Mouse (Mus musculus): ENCODE results near the gene Spata31d1c. TPM values are rescaled to one million over a fixed set of nuclear protein-coding genes. Genes with fewer than 3 reads are reported as not detected.

The Spata31d1c gene
- polyA plus RNA-seq (2015; fragmentation: Nextera tagmentation; extraction: Ambion mirVana): not detected in 2 replicates

GRCm38 (mm10) chr13:65032758-65033157, at the start of gene Spata31d1c:
TSS of gene Spata31d1c (plus strand) at chr13:65033058.
- no peaks in the 10 kb centered on the region for H3K4me1 ChIP-seq (ENCODE audit: control insufficient read depth, insufficient read depth, low read length)
- no peak within 1 kb of the TSS for H3K4me2 ChIP-seq (ENCODE audit: low read depth, low read length)
- no peaks in the 10 kb centered on the region for H3K27me3 ChIP-seq (ENCODE audit: control insufficient read depth, insufficient read depth, low read length)
- no peak for ATAC-seq (ENCODE audit: insufficient read depth, low FRiP score)
- H3K9me3 ChIP-seq (replicated peaks; ENCODE audit: control insufficient read depth, low read length): no peaks in the 10 kb centered on the region
- no peak within 1 kb of the TSS for H3K9ac ChIP-seq (ENCODE audit: low read length)
- H3K4me3 ChIP-seq (replicated peaks; ENCODE audit: low read length): no peak within 1 kb of the TSS
- no peaks in the 10 kb centered on the region for H3K36me3 ChIP-seq (ENCODE audit: control insufficient read depth, insufficient read depth, low read length)
- no peak within 1 kb of the TSS for H3K27ac ChIP-seq (ENCODE audit: low read length)

DNA sequence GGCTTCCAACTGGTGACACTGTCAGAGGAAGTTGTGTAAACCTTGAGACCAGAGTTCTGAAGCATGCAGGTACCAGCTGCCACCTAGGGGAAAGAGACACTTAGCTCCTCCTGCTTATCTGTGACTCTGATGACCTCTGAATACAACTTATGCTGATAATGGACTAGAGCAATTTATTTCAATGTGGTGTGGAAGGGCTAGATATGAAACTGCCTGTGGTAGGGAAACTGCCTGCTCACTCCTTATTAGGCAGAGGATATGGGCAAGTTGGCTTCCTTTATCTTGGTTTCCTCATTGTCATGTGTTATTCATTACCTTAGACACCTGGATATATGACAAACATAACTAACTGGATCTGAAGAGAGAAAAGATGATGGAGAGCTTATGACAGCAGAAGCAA, 44.0 kb upstream of the Spata31d1c start:
- no peak overlapping the region for H3K4me2 ChIP-seq (ENCODE audit: low read depth, low read length)
- H3K9ac ChIP-seq (ENCODE audit: low read length): no peak overlapping the region
- ATAC-seq (ENCODE audit: insufficient read depth, low FRiP score): no peak
- H3K36me3 ChIP-seq (ENCODE audit: control insufficient read depth, insufficient read depth, low read length): no peaks in the 10 kb centered on the region
- no peaks in the 10 kb centered on the region for H3K27me3 ChIP-seq (ENCODE audit: control insufficient read depth, insufficient read depth, low read length)
- no peaks in the 10 kb centered on the region for H3K9me3 ChIP-seq (replicated peaks; ENCODE audit: control insufficient read depth, low read length)
- no peak overlapping the region for H3K4me3 ChIP-seq (replicated peaks; ENCODE audit: low read length)
- H3K4me1 ChIP-seq (ENCODE audit: control insufficient read depth, insufficient read depth, low read length): no peaks in the 10 kb centered on the region
- H3K27ac ChIP-seq (ENCODE audit: low read length): no peak overlapping the region

DNA sequence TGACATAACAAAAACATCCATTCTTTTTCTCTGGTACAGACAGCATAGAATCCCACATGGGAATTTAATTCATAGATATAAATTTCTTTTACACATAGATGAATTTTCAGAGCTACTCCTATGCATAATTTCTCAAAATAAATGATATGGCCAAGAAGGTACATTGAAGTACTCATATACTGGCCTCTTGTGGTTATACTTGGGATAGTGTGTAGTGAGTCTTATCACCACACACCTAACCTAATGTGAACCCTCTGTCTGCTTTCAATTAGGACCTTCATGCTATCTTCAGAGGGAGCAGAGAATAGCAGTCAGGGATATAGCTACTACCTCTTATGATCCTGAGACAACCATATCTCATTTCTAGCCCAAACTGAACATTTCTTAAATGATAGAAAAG, 27.4 kb upstream of the Spata31d1c start:
- Histone ChIP-seq H3K9me3 (replicated peaks; ENCODE audit: control insufficient read depth, low read length) (no peaks in the 10 kb centered on the region), H3K4me2 (ENCODE audit: low read depth, low read length) (no peak overlapping the region), H3K4me3 (replicated peaks; ENCODE audit: low read length) (no peak overlapping the region), H3K36me3 (ENCODE audit: control insufficient read depth, insufficient read depth, low read length) (no peaks in the 10 kb centered on the region), H3K4me1 (ENCODE audit: control insufficient read depth, insufficient read depth, low read length) (no peaks in the 10 kb centered on the region), H3K9ac (ENCODE audit: low read length) (no peak overlapping the region), H3K27me3 (ENCODE audit: control insufficient read depth, insufficient read depth, low read length) (no peaks in the 10 kb centered on the region), H3K27ac (ENCODE audit: low read length) (no peak overlapping the region)
- ATAC-seq (ENCODE audit: insufficient read depth, low FRiP score): no peak

GRCm38 (mm10) chr13:65006760-65007159, 26.1 kb upstream of the Spata31d1c start:
- Histone ChIP-seq H3K36me3 (ENCODE audit: control insufficient read depth, insufficient read depth, low read length) (no peaks in the 10 kb centered on the region), H3K9me3 (replicated peaks; ENCODE audit: control insufficient read depth, low read length) (no peaks in the 10 kb centered on the region), H3K4me2 (ENCODE audit: low read depth, low read length) (no peak overlapping the region), H3K4me1 (ENCODE audit: control insufficient read depth, insufficient read depth, low read length) (no peaks in the 10 kb centered on the region), H3K4me3 (replicated peaks; ENCODE audit: low read length) (no peak overlapping the region), H3K27ac (ENCODE audit: low read length) (no peak overlapping the region), H3K9ac (ENCODE audit: low read length) (no peak overlapping the region), H3K27me3 (ENCODE audit: control insufficient read depth, insufficient read depth, low read length) (no peaks in the 10 kb centered on the region)
- WGBS: 70% methylated on average over 1 of the region's 1 CpGs
- ATAC-seq (ENCODE audit: insufficient read depth, low FRiP score): no peak

DNA sequence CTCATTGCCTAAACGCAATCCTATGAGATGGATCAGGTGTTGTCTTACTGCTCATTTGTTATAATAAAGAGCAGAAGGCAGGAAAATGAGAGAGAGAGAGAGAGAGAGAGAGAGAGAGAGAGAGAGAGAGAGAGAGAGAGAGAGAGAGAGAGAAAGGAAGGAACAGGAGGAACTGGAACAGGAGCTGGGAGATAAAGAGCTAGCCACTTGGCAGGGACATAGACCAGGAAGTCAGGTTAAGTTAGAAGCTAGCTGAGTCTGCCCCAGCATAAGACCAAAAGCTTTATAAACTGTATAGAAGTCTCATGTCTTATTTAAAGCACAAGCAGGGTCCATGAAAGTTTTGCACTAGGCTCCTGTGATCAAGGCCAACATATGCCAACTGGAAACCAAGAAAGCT, 24.9 kb upstream of the Spata31d1c start:
- H3K9ac ChIP-seq (ENCODE audit: low read length): no peak overlapping the region
- H3K4me2 ChIP-seq (ENCODE audit: low read depth, low read length): no peak overlapping the region
- ATAC-seq (ENCODE audit: insufficient read depth, low FRiP score): no peak
- no peak overlapping the region for H3K4me3 ChIP-seq (replicated peaks; ENCODE audit: low read length)
- H3K36me3 ChIP-seq (ENCODE audit: control insufficient read depth, insufficient read depth, low read length): no peaks in the 10 kb centered on the region
- H3K27ac ChIP-seq (ENCODE audit: low read length): no peak overlapping the region
- 58% methylated on average over 1 of the region's 1 CpGs for WGBS
- H3K27me3 ChIP-seq (ENCODE audit: control insufficient read depth, insufficient read depth, low read length): no peaks in the 10 kb centered on the region
- H3K4me1 ChIP-seq (ENCODE audit: control insufficient read depth, insufficient read depth, low read length): no peaks in the 10 kb centered on the region
- no peaks in the 10 kb centered on the region for H3K9me3 ChIP-seq (replicated peaks; ENCODE audit: control insufficient read depth, low read length)

DNA sequence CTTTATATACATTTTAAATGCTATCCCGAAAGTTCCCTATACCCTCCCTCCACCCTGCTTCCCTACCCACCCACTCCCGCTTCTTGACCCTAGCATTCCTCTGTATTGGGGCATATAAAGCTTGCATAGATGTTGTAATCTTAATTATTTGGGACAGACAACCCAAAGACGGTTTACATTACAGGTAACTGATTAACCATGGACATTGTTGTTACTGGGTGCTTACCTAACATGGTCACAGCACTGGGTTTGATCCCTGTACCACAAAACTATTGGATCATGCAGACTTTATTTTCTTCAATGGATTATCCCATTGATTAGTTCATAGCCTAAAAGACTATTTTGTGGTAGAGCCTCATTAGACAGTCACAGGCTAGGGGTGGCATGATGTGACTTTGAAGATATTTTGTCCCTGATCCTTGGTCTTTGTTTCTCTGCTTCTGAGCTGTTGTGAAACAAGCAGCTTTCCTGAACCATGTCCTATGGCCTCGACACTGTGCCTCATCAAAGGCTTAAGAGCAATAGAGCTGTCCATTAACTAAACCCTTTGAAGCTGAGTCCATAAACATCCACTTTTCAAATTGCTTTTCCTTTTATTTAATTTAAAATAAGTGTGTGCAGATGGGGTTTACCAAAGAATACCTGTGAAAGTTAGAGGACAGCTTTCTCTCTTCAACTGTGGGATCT, 21.7 kb upstream of the Spata31d1c start:
- H3K9ac ChIP-seq (ENCODE audit: low read length): no peak overlapping the region
- no peak overlapping the region for H3K4me2 ChIP-seq (ENCODE audit: low read depth, low read length)
- no peaks in the 10 kb centered on the region for H3K27me3 ChIP-seq (ENCODE audit: control insufficient read depth, insufficient read depth, low read length)
- H3K4me3 ChIP-seq (replicated peaks; ENCODE audit: low read length): no peak overlapping the region
- no peak overlapping the region for H3K27ac ChIP-seq (ENCODE audit: low read length)
- no peaks in the 10 kb centered on the region for H3K4me1 ChIP-seq (ENCODE audit: control insufficient read depth, insufficient read depth, low read length)
- WGBS: 62% methylated on average over 4 of the region's 4 CpGs
- no peaks in the 10 kb centered on the region for H3K36me3 ChIP-seq (ENCODE audit: control insufficient read depth, insufficient read depth, low read length)
- no peak for ATAC-seq (ENCODE audit: insufficient read depth, low FRiP score)
- H3K9me3 ChIP-seq (replicated peaks; ENCODE audit: control insufficient read depth, low read length): peaks cover 3% of the 10 kb centered on the region; the same call in 1 of the 2 replicates

- Histone ChIP-seq H3K4me1 (ENCODE audit: control insufficient read depth, insufficient read depth, low read length) (no peaks in the 10 kb centered on the region), H3K4me3 (replicated peaks; ENCODE audit: low read length) (no peak overlapping the region), H3K27ac (ENCODE audit: low read length) (no peak overlapping the region), H3K4me2 (ENCODE audit: low read depth, low read length) (no peak overlapping the region), H3K27me3 (ENCODE audit: control insufficient read depth, insufficient read depth, low read length) (no peaks in the 10 kb centered on the region), H3K9me3 (replicated peaks; ENCODE audit: control insufficient read depth, low read length) (no peaks in the 10 kb centered on the region), H3K36me3 (ENCODE audit: control insufficient read depth, insufficient read depth, low read length) (no peaks in the 10 kb centered on the region), H3K9ac (ENCODE audit: low read length) (no peak overlapping the region)
- no peak for ATAC-seq (ENCODE audit: insufficient read depth, low FRiP score)
- 64% methylated on average over 4 of the region's 4 CpGs for WGBS
These were observed 2.2 kb downstream of the Spata31d1c start for GRCm38 (mm10) chr13:65035057-65035456.

- H3K4me2 ChIP-seq (ENCODE audit: low read depth, low read length): no peak within 1 kb of the TSS
- H3K36me3 ChIP-seq (ENCODE audit: control insufficient read depth, insufficient read depth, low read length): no peaks in the 10 kb centered on the region
- no peaks in the 10 kb centered on the region; the same call in 1 of the 2 replicates for H3K9me3 ChIP-seq (replicated peaks; ENCODE audit: control insufficient read depth, low read length)
- no peaks in the 10 kb centered on the region for H3K27me3 ChIP-seq (ENCODE audit: control insufficient read depth, insufficient read depth, low read length)
- no peak; the same call in 1 of the 2 replicates for ATAC-seq (ENCODE audit: insufficient read depth, low FRiP score)
- H3K4me3 ChIP-seq (replicated peaks; ENCODE audit: low read length): no peak within 1 kb of the TSS
- no peaks in the 10 kb centered on the region for H3K4me1 ChIP-seq (ENCODE audit: control insufficient read depth, insufficient read depth, low read length)
- no peak within 1 kb of the TSS for H3K9ac ChIP-seq (ENCODE audit: low read length)
- H3K27ac ChIP-seq (ENCODE audit: low read length): no peak within 1 kb of the TSS
- 87% methylated on average over 9 of the region's 9 CpGs for WGBS
These were observed 19.8 kb downstream of the Spata31d1c start, which contains the start of gene Prss47 for GRCm38 (mm10) chr13:65052660-65053059. TSS of gene Prss47 (minus strand) at chr13:65052760.

DNA sequence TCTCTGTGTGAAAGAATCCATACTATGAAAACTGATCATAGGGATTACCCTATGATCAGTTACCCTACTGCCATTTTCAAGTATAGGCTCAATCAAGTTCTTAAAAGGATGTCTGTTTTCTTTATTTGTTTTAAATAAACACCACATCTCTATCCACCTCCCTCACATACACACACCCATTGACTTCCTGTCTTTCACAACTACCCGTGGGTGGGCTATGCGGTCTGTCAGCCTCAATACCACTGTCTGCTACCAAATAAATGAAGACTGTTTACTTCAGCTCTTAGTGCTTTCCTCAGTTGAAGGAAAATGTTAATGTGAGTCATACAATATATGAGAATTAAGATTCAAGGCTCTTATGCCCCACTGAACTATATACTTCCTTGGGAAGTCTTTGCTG, 37.1 kb downstream of the Spata31d1c start:
- no peak overlapping the region for H3K4me2 ChIP-seq (ENCODE audit: low read depth, low read length)
- no peak overlapping the region for H3K9ac ChIP-seq (ENCODE audit: low read length)
- 88% methylated on average over 2 of the region's 2 CpGs for WGBS
- no peak overlapping the region for H3K27ac ChIP-seq (ENCODE audit: low read length)
- no peaks in the 10 kb centered on the region for H3K4me1 ChIP-seq (ENCODE audit: control insufficient read depth, insufficient read depth, low read length)
- no peaks in the 10 kb centered on the region for H3K9me3 ChIP-seq (replicated peaks; ENCODE audit: control insufficient read depth, low read length)
- H3K27me3 ChIP-seq (ENCODE audit: control insufficient read depth, insufficient read depth, low read length): no peaks in the 10 kb centered on the region
- no peak for ATAC-seq (ENCODE audit: insufficient read depth, low FRiP score)
- peaks cover 12% of the 10 kb centered on the region; the same call in 1 of the 2 replicates for H3K36me3 ChIP-seq (ENCODE audit: control insufficient read depth, insufficient read depth, low read length)
- H3K4me3 ChIP-seq (replicated peaks; ENCODE audit: low read length): no peak overlapping the region

Data from stomach, embryonic 16.5 days (tissue).